16 mouse cellular contexts compared by ENCODE assay signal in genomic region chr5:128244219-128244618, GRCm38 (mm10).
DNase-seq lines count a peak whose midpoint lies in the region; ATAC-seq lines count a peak whose summit lies in the region.
"Had no signal": no experiment of that assay in that cellular context is flagged by ENCODE, and none has a peak within 500 bp of the region (broad histone marks: within the 10 kb centered on the region; RNA-seq: fewer than 3 reads in every experiment).

No protein-coding gene starts in this region.

- 25% methylated on average over 4 of the region's 4 CpGs for WGBS in embryonic facial prominence, embryonic 11.5 days

- H3K4me3 ChIP-seq in embryonic facial prominence, embryonic 11.5 days (ENCODE audit: low read depth, low read length) = no peak overlapping the region
- H3K4me3 ChIP-seq: midbrain, embryonic 15.5 days; neural tube, embryonic 13.5 days; stomach, embryonic 15.5 days had no signal

- no peaks in the 10 kb centered on the region for H3K9me3 ChIP-seq in embryonic facial prominence, embryonic 11.5 days (replicated peaks; ENCODE audit: control insufficient read depth, low read length)
- H3K9me3 ChIP-seq: midbrain, embryonic 15.5 days; stomach, embryonic 15.5 days had no signal

- no peaks in the 10 kb centered on the region for H3K27me3 ChIP-seq in embryonic facial prominence, embryonic 11.5 days (ENCODE audit: control insufficient read depth, insufficient read depth, low read length)
- H3K27me3 ChIP-seq: midbrain, embryonic 15.5 days; neural tube, embryonic 13.5 days; stomach, embryonic 15.5 days had no signal

- H3K27ac ChIP-seq in embryonic facial prominence, embryonic 11.5 days (replicated peaks; ENCODE audit: low read depth, low read length) = no peak overlapping the region
- H3K27ac ChIP-seq: macrophage; midbrain, embryonic 15.5 days; neural tube, embryonic 13.5 days; stomach, embryonic 15.5 days had no signal

- no peak for ATAC-seq in embryonic facial prominence, embryonic 11.5 days (replicated peaks; ENCODE audit: insufficient number of reproducible peaks, low FRiP score, low TSS enrichment, low read depth)
- ATAC-seq: CD4-positive, CD25-positive, alpha-beta regulatory T cell, adult 4 months; intestine, postnatal 0 days; liver, postnatal 0 days; midbrain, embryonic 15.5 days had no signal

- H3K9ac ChIP-seq in embryonic facial prominence, embryonic 11.5 days (replicated peaks; ENCODE audit: low read length) = no peak overlapping the region
- H3K9ac ChIP-seq: liver, postnatal 0 days; midbrain, embryonic 15.5 days; neural tube, embryonic 13.5 days; stomach, embryonic 15.5 days had no signal

- peak; percentile 2 to 9 for DNase-seq in kidney, postnatal 4 days
- DNase-seq in kidney, adult 8-10 months = no peak
- peak; percentile 82 for DNase-seq in embryonic facial prominence, embryonic 11.5 days (ENCODE audit: low spot score)
- DNase-seq in layer of hippocampus, adult 9-11 months = peak; percentile 41
- DNase-seq in telencephalon, adult 2 months (ENCODE audit: low read depth, low spot score) = peak; percentile 11
- DNase-seq in right cerebral cortex, adult 18-20 months = no peak
- no peak for DNase-seq in frontal cortex, postnatal 10 days (ENCODE audit: low spot score in 2 of 2)
- DNase-seq: adrenal gland, postnatal 36 days; heart, postnatal 14 days; liver, postnatal 0 days had no signal

- H3K4me2 ChIP-seq in embryonic facial prominence, embryonic 11.5 days (ENCODE audit: low read depth, low read length) = no peak overlapping the region
- H3K4me2 ChIP-seq: midbrain, embryonic 15.5 days; neural tube, embryonic 13.5 days; stomach, embryonic 15.5 days had no signal

- H3K36me3 ChIP-seq in embryonic facial prominence, embryonic 11.5 days (replicated peaks; ENCODE audit: control insufficient read depth, insufficient read depth, low read depth, low read length) = no peaks in the 10 kb centered on the region
- H3K36me3 ChIP-seq: midbrain, embryonic 15.5 days; neural tube, embryonic 13.5 days; stomach, embryonic 15.5 days had no signal

- H3K4me1 ChIP-seq in embryonic facial prominence, embryonic 11.5 days (ENCODE audit: control insufficient read depth, insufficient read depth, low read length) = no peaks in the 10 kb centered on the region
- H3K4me1 ChIP-seq: midbrain, embryonic 15.5 days; stomach, embryonic 15.5 days had no signal

Comparison
In these comparisons a context has a peak if more than half of its experiments do, and no peak if none do; other contexts are left out.
1. DNase-seq: peak in kidney, postnatal 4 days (2 of 2), embryonic facial prominence, embryonic 11.5 days (single experiment), layer of hippocampus, adult 9-11 months (single experiment) and telencephalon, adult 2 months (single experiment); none in kidney, adult 8-10 months (0 of 2), right cerebral cortex, adult 18-20 months (single experiment) and frontal cortex, postnatal 10 days (0 of 2).